Mouse (Mus musculus) kidney, embryonic 14.5 days (tissue): ENCODE measurements at regions not wholly inside any gene's neighbourhood (a gene's known extent, or its start where the extent isn't known, plus 50 kb on each side); places are given as distances from the start of the nearest gene placed in this dataset.

ENCODE experiments used
- ATAC-seq: fragments of 200-750 bp; cut with Nextera tagmentation; 2 replicates; pipeline ENCODE4 v1.8.0; 2017; ENCODE audit warnings: moderate number of reproducible peaks, mild to moderate bottlenecking, moderate TSS enrichment, moderate library complexity; ENCODE audit not compliant: low FRiP score, low TSS enrichment
- H3K27ac ChIP-seq: fragments of 300-500 bp; sonication (generic); 2 replicates; pipeline ENCODE4 v1.5.1; 2014; ENCODE audit warnings: low read depth, mild to moderate bottlenecking, low read length, moderate library complexity, mixed read lengths
- H3K27me3 ChIP-seq: fragments of 300-500 bp; sonication (generic); 2 replicates; pipeline ENCODE4 v1.6.1; 2014; ENCODE audit warnings: mild to moderate bottlenecking, low read length; ENCODE audit not compliant: control insufficient read depth, insufficient read depth
- H3K36me3 ChIP-seq: fragments of 300-500 bp; sonication (generic); 2 replicates; pipeline ENCODE4 v1.6.1; 2014; ENCODE audit warnings: low read length, mixed read lengths; ENCODE audit not compliant: control insufficient read depth, insufficient read depth
- H3K4me1 ChIP-seq: fragments of 300-500 bp; sonication (generic); 2 replicates; pipeline ENCODE4 v1.6.1; 2014; ENCODE audit warnings: low read length, mixed read lengths; ENCODE audit not compliant: control insufficient read depth, insufficient read depth
- H3K4me2 ChIP-seq: fragments of 300-500 bp; sonication (generic); replicated peaks from 2 replicates; pipeline ENCODE4 v1.6.1; 2014; ENCODE audit warnings: low read depth, mild to moderate bottlenecking, low read length
- H3K4me3 ChIP-seq: fragments of 300-500 bp; sonication (generic); 2 replicates; pipeline ENCODE4 v1.5.1; 2014; ENCODE audit warnings: mild to moderate bottlenecking, low read length
- H3K9ac ChIP-seq: fragments of 300-500 bp; sonication (generic); 2 replicates; pipeline ENCODE4 v1.6.1; 2014; ENCODE audit warnings: low read depth, mild to moderate bottlenecking, low read length, moderate library complexity
- H3K9me3 ChIP-seq: fragments of 300-500 bp; sonication (generic); 2 replicates; pipeline ENCODE4 v1.6.1; 2016; ENCODE audit warnings: low read length; ENCODE audit not compliant: control insufficient read depth
- WGBS: fragments of 180-500 bp; shearing (Covaris S2); extraction: QIAGEN DNeasy Blood & Tissue Kit; methylation state at CpG from one replicate; pipeline ENCODE4 v1.1.7; 2014; 5-methylcytosine and 5-hydroxymethylcytosine counted together

GRCm38 (mm10) chrX:12900256-12900655, 138.4 kb upstream of the Med14 start:
- H3K9me3 ChIP-seq = no peaks in the 10 kb centered on the region
- no peaks in the 10 kb centered on the region for H3K4me1 ChIP-seq
- no peaks in the 10 kb centered on the region for H3K36me3 ChIP-seq
- H3K9ac ChIP-seq = no peak overlapping the region
- no peaks in the 10 kb centered on the region for H3K27me3 ChIP-seq
- no peak overlapping the region for H3K27ac ChIP-seq
- no peak for ATAC-seq
- H3K4me3 ChIP-seq = no peak overlapping the region
- H3K4me2 ChIP-seq = no peak overlapping the region
- 88% methylated on average over 7 of the region's 7 CpGs for WGBS

DNA sequence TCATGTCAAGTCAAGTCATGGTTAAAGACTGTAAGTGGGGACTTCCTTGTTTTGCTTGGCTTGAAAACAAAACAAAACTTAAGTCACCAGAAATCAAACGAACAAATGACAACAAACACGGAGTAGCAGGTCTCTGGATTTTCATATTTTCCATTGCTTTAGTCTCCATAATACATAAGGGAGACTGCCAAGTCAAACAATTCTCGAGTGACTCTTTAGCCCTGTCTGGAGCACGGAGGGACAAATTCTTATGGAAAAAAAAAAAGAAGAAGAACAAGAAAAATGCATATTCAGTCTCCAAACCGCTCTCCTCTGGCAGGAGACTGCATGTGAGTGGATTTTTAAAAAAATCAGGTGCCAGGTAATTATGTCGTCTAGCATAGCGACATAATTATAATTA, 129.6 kb upstream of the Med14 start:
- no peaks in the 10 kb centered on the region for H3K9me3 ChIP-seq
- no peak overlapping the region for H3K27ac ChIP-seq
- no peak overlapping the region for H3K4me3 ChIP-seq
- WGBS = 76% methylated on average over 7 of the region's 7 CpGs
- ATAC-seq = no peak
- no peaks in the 10 kb centered on the region for H3K4me1 ChIP-seq
- H3K36me3 ChIP-seq = no peaks in the 10 kb centered on the region
- H3K27me3 ChIP-seq = no peaks in the 10 kb centered on the region
- H3K4me2 ChIP-seq = no peak overlapping the region
- H3K9ac ChIP-seq = no peak overlapping the region

DNA sequence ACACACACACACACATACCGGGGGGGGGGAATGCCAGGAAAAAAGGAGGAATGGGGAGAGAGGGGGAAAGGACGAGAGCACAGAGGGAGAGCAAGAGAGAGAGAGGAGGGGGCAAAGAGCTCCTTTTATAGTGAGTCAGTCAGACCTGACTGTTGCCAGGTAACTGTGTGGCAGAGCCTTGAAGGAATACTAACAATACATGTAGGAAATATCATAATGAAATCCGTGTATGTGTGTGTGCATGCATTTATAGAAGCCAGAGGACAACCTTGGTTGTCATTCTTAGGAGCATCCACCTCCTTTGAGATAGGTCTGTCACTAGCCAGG, 127.6 kb upstream of the Med14 start:
- Histone ChIP-seq H3K9me3 (no peaks in the 10 kb centered on the region), H3K9ac (no peak overlapping the region), H3K27me3 (no peaks in the 10 kb centered on the region), H3K4me1 (no peaks in the 10 kb centered on the region), H3K4me2 (no peak overlapping the region), H3K27ac (no peak overlapping the region), H3K4me3 (no peak overlapping the region), H3K36me3 (no peaks in the 10 kb centered on the region)
- WGBS = 65% methylated on average over 3 of the region's 3 CpGs
- ATAC-seq = no peak

DNA sequence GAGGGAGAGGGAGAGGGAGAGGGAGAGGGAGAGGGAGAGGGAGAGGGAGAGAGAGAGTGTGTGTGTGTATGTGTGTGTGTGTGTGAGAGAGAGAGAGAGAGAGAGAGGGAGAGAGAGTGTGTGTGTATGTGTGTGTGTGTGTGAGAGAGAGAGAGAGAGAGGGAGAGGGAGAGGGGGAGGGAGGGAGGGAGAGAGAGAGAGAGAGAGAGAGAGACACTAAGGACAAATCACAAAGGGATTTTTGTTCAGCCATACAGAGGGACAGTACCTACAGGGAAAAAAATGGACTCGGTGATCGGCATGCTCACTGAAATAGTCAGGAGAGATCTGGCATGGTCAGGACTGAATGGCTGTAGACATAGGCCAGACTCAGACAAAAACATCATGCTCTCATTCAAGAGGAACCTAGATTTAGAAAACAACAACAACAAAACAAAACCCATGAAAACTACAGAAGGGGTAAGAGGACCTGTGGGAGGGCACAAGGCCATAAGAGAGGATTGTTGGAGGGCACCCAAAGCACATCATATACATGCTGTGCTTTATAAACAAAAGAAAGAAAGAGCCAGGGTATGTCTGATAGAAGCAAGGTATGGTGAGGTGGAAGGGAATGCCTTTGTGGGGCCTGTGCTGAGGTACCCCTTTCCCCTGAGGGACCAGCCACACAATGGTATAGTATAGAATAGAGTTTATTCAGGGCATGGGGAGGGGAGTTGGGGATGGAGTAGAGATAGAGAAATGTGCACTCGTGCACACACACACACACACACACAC, 127.0 kb upstream of the Med14 start:
- no peak overlapping the region for H3K9ac ChIP-seq
- no peaks in the 10 kb centered on the region for H3K4me1 ChIP-seq
- H3K9me3 ChIP-seq = no peaks in the 10 kb centered on the region
- 90% methylated on average over 3 of the region's 3 CpGs for WGBS
- no peaks in the 10 kb centered on the region for H3K27me3 ChIP-seq
- ATAC-seq = no peak
- H3K36me3 ChIP-seq = no peaks in the 10 kb centered on the region
- no peak overlapping the region for H3K4me3 ChIP-seq
- H3K27ac ChIP-seq = no peak overlapping the region
- no peak overlapping the region for H3K4me2 ChIP-seq

GRCm38 (mm10) chrX:12888010-12888707, 126.3 kb upstream of the Med14 start:
- Histone ChIP-seq H3K4me3 (no peak overlapping the region), H3K4me2 (no peak overlapping the region), H3K9me3 (no peaks in the 10 kb centered on the region), H3K27ac (no peak overlapping the region), H3K4me1 (no peaks in the 10 kb centered on the region), H3K9ac (no peak overlapping the region), H3K27me3 (no peaks in the 10 kb centered on the region), H3K36me3 (no peaks in the 10 kb centered on the region)
- 71% methylated on average over 11 of the region's 11 CpGs for WGBS
- no peak for ATAC-seq

- no peak for ATAC-seq
- no peak overlapping the region for H3K27ac ChIP-seq
- no peaks in the 10 kb centered on the region for H3K9me3 ChIP-seq
- whole genome bisulfite sequencing = 75% methylated on average over 2 of the region's 2 CpGs
- no peak overlapping the region for H3K4me2 ChIP-seq
- no peaks in the 10 kb centered on the region for H3K27me3 ChIP-seq
- no peaks in the 10 kb centered on the region for H3K4me1 ChIP-seq
- no peak overlapping the region for H3K4me3 ChIP-seq
- H3K36me3 ChIP-seq = no peaks in the 10 kb centered on the region
- H3K9ac ChIP-seq = no peak overlapping the region
These were observed 125.6 kb upstream of the Med14 start for GRCm38 (mm10) chrX:12887516-12887915.

DNA sequence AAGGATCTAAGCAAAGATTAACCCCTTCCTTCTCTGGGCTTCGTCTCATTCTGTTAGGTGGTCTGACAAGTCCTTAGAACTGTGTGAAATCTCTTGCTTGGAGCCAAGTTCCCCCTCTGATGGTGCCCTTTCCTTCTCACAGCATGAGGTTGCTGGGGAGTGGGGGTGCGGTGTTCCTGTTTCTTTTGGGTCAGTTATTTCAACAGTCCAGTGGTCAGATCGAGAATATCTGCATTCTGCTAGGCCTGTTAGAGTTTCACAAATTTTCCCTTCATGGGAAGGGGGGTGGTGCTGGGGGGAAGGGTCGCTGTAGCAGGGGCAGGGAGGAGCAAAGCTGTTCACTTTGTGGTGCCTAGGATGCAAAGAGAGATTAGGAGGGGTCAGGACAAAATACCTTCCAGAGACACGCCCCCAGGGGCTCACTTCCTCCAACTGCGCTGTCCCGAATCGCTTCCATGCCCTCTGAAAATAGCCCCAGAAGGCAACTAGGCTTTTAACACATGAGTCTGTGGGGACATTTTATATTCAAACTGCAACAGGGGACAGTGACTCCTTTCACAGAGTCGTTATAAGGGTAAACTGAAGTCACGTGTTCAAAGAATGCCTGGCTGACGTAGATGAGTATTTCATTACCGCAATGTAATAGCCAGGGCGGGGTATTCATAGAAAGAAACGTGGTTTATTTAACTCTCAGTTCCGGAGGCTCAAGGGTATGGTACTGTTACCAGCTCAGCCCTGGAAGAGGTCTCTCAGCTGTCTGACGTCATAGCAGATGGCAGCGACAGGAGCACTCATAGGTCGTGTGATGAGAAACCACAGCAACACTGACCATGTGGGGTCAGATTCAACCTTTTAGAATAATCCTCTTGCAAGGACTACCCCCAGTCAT, 124.5 kb upstream of the Med14 start:
- Histone ChIP-seq H3K4me2 (peak overlapping the region; percentile 37), H3K36me3 (no peaks in the 10 kb centered on the region), H3K27ac (no peak overlapping the region), H3K9me3 (no peaks in the 10 kb centered on the region), H3K9ac (0 out of 2 replicates have a peak overlapping the region, but pooled peaks have one; percentile 18), H3K27me3 (no peaks in the 10 kb centered on the region), H3K4me3 (peak overlapping the region; percentile 20; the same call in 1 of the 2 replicates), H3K4me1 (no peaks in the 10 kb centered on the region)
- WGBS = 38% methylated on average over 18 of the region's 18 CpGs
- peak; percentile 39; the same call in 1 of the 2 replicates for ATAC-seq

GRCm38 (mm10) chrX:12879233-12879632, 117.4 kb upstream of the Med14 start:
- Histone ChIP-seq H3K4me1 (no peaks in the 10 kb centered on the region), H3K27me3 (no peaks in the 10 kb centered on the region; the same call in 1 of the 2 replicates), H3K36me3 (no peaks in the 10 kb centered on the region), H3K4me3 (no peak overlapping the region), H3K4me2 (no peak overlapping the region), H3K27ac (no peak overlapping the region), H3K9ac (no peak overlapping the region), H3K9me3 (no peaks in the 10 kb centered on the region)
- no peak for ATAC-seq
- 70% methylated on average over 3 of the region's 3 CpGs for WGBS
